Comparison of ENCODE assay signal across 8 mouse cellular contexts in genomic region chr11:59226787-59227603, GRCm38 (mm10). TPM values are rescaled to one million over a fixed set of nuclear protein-coding genes. Genes with fewer than 3 reads are reported as not detected.
DNase-seq lines count a peak whose midpoint lies in the region; ATAC-seq and TF ChIP-seq lines count a peak whose summit lies in the region.

No protein-coding gene starts in this region.

- H3K4me1 ChIP-seq in heart, embryonic 14.5 days (ENCODE audit: control insufficient read depth in 2 of 2, insufficient read depth in 2 of 2, low read length in 2 of 2) = peaks cover 11 to 53% of the 10 kb centered on the region in 2 experiments
- H3K4me1 ChIP-seq in limb, embryonic 12.5 days (replicated peaks) = peaks cover 39% of the 10 kb centered on the region
- H3K4me1 ChIP-seq in midbrain, postnatal 0 days (ENCODE audit: insufficient read depth, low read length) = peaks cover 15% of the 10 kb centered on the region

- 0 out of 2 replicates have a peak, but pooled peaks have one; percentile 13 for TF ChIP-seq CTCF in midbrain, postnatal 0 days (IDR thresholded peaks at IDR 0.05)

- peak overlapping the region; percentile 89 to 99 for H3K4me3 ChIP-seq in heart, embryonic 14.5 days (ENCODE audit: control insufficient read depth in 1 of 2, insufficient read depth in 1 of 2, low read depth in 1 of 2, low read length in 2 of 2)
- H3K4me3 ChIP-seq in limb, embryonic 12.5 days (replicated peaks) = peak overlapping the region; percentile 99
- peak overlapping the region; percentile 100 for H3K4me3 ChIP-seq in midbrain, postnatal 0 days (ENCODE audit: low read depth, low read length)

- peak overlapping the region; percentile 100 for H3K9ac ChIP-seq in heart, embryonic 14.5 days (ENCODE audit: low read length)
- H3K9ac ChIP-seq in limb, embryonic 12.5 days (replicated peaks) = peak overlapping the region; percentile 99
- H3K9ac ChIP-seq in midbrain, postnatal 0 days (replicated peaks; ENCODE audit: low read length, poor library complexity, severe bottlenecking) = peak overlapping the region; percentile 98

- no peaks in the 10 kb centered on the region for H3K27me3 ChIP-seq in heart, embryonic 14.5 days (ENCODE audit: control insufficient read depth, insufficient read depth, low read length)
- H3K27me3 ChIP-seq in limb, embryonic 12.5 days = no peaks in the 10 kb centered on the region
- no peaks in the 10 kb centered on the region for H3K27me3 ChIP-seq in midbrain, postnatal 0 days (ENCODE audit: insufficient read depth, low read length)

- H3K36me3 ChIP-seq in heart, embryonic 14.5 days (ENCODE audit: control insufficient read depth, insufficient read depth, low read length) = peaks cover 16% of the 10 kb centered on the region
- peaks cover 15% of the 10 kb centered on the region for H3K36me3 ChIP-seq in limb, embryonic 12.5 days
- no peaks in the 10 kb centered on the region for H3K36me3 ChIP-seq in midbrain, postnatal 0 days (ENCODE audit: insufficient read depth, low read length)

- peak overlapping the region; percentile 97 to 98 for H3K27ac ChIP-seq in heart, embryonic 14.5 days (replicated peaks in 1 of 2; ENCODE audit: control insufficient read depth in 1 of 2, insufficient read depth in 1 of 2, low read depth in 2 of 2, low read length in 2 of 2)
- peak overlapping the region; percentile 97 for H3K27ac ChIP-seq in limb, embryonic 12.5 days
- peak overlapping the region; percentile 94 for H3K27ac ChIP-seq in midbrain, postnatal 0 days (ENCODE audit: low read depth, low read length)

- no peaks in the 10 kb centered on the region for H3K9me3 ChIP-seq in heart, embryonic 14.5 days (ENCODE audit: control insufficient read depth, low read length)
- no peaks in the 10 kb centered on the region for H3K9me3 ChIP-seq in limb, embryonic 12.5 days
- H3K9me3 ChIP-seq in midbrain, postnatal 0 days (ENCODE audit: low read length) = no peaks in the 10 kb centered on the region

- WGBS in heart, embryonic 14.5 days = 2% methylated on average over 21 of the region's 21 CpGs
- 5% methylated on average over 21 of the region's 21 CpGs for WGBS in limb, embryonic 12.5 days
- 4% methylated on average over 21 of the region's 21 CpGs for WGBS in midbrain, postnatal 0 days

- no peak for ATAC-seq in heart, embryonic 14.5 days (ENCODE audit: insufficient number of reproducible peaks, insufficient read depth, low FRiP score, low read depth)
- ATAC-seq in limb, embryonic 12.5 days (ENCODE audit: insufficient number of reproducible peaks, insufficient read depth, low FRiP score, low TSS enrichment, low read depth) = no peak
- ATAC-seq in midbrain, postnatal 0 days (ENCODE audit: low FRiP score) = no peak

- peak overlapping the region; percentile 88 for H3K4me2 ChIP-seq in heart, embryonic 14.5 days (ENCODE audit: low read length)
- H3K4me2 ChIP-seq in limb, embryonic 12.5 days = peak overlapping the region; percentile 81
- peak overlapping the region; percentile 91 for H3K4me2 ChIP-seq in midbrain, postnatal 0 days (ENCODE audit: low read depth, low read length, poor library complexity, severe bottlenecking)

- DNase-seq in embryo, embryonic 10 days (ENCODE audit: low spot score) = peak; percentile 20
- no peak for DNase-seq in embryo, embryonic 9.5 days (ENCODE audit: extremely low spot score)
- DNase-seq in NIH3T3 (ENCODE audit: low read depth) = peak; percentile 60
- no peak for DNase-seq in midbrain, postnatal 0 days (ENCODE audit: low spot score)
- DNase-seq in adrenal gland, adult 8-10 months = no peak
- DNase-seq in left cerebral cortex, adult 11 months (ENCODE audit: low spot score) = no peak

RNA-seq across cellular contexts. Expression of gene Arf1, which starts 1.1 kb away (rescaled TPM):
- polyA plus RNA-seq in heart, embryonic 14.5 days (2014; fragmentation: Nextera tagmentation; extraction: Ambion mirVana) = 556 and 557 TPM in 2 replicates
- polyA plus RNA-seq in limb, embryonic 12.5 days (2016; fragmentation: Nextera tagmentation; extraction: Ambion mirVana) = 602 and 603 TPM in 2 replicates
- 372 and 409 TPM in 2 replicates for total RNA-seq in midbrain, postnatal 0 days (2014; rRNA removed)
- 626 and 656 TPM in 2 replicates for polyA plus RNA-seq in midbrain, postnatal 0 days (2015; fragmentation: Nextera tagmentation; extraction: Ambion mirVana)
- total RNA-seq in adrenal gland, adult 8-10 months (2022) = 100 to 1,000 TPM; 408 to 506 (median 446) TPM

RNA-seq across cellular contexts. Expression of gene 2310033P09Rik, which starts 18.9 kb away (rescaled TPM):
- 20.0 and 22.1 TPM in 2 replicates for polyA plus RNA-seq in heart, embryonic 14.5 days (2014; fragmentation: Nextera tagmentation; extraction: Ambion mirVana)
- polyA plus RNA-seq in limb, embryonic 12.5 days (2016; fragmentation: Nextera tagmentation; extraction: Ambion mirVana) = 34.8 and 36.9 TPM in 2 replicates
- total RNA-seq in midbrain, postnatal 0 days (2014; rRNA removed) = 7.0 and 7.3 TPM in 2 replicates
- 25.5 and 28.3 TPM in 2 replicates for polyA plus RNA-seq in midbrain, postnatal 0 days (2015; fragmentation: Nextera tagmentation; extraction: Ambion mirVana)
- 10 to 100 TPM; 25.8 to 31.2 (median 29.6) TPM for total RNA-seq in adrenal gland, adult 8-10 months (2022)

RNA-seq across cellular contexts. Expression of gene Mrpl55, which starts 24.7 kb away (rescaled TPM):
- polyA plus RNA-seq in heart, embryonic 14.5 days (2014; fragmentation: Nextera tagmentation; extraction: Ambion mirVana) = 131 and 133 TPM in 2 replicates
- polyA plus RNA-seq in limb, embryonic 12.5 days (2016; fragmentation: Nextera tagmentation; extraction: Ambion mirVana) = 93.9 and 94.7 TPM in 2 replicates
- total RNA-seq in midbrain, postnatal 0 days (2014; rRNA removed) = 65.0 and 80.6 TPM in 2 replicates
- 104 and 112 TPM in 2 replicates for polyA plus RNA-seq in midbrain, postnatal 0 days (2015; fragmentation: Nextera tagmentation; extraction: Ambion mirVana)
- 10 to 100 TPM; 46.0 to 53.6 (median 47.1) TPM for total RNA-seq in adrenal gland, adult 8-10 months (2022)

RNA-seq across cellular contexts. Expression of gene Guk1, which starts 35.0 kb away (rescaled TPM):
- 133 and 136 TPM in 2 replicates for polyA plus RNA-seq in heart, embryonic 14.5 days (2014; fragmentation: Nextera tagmentation; extraction: Ambion mirVana)
- 121 and 130 TPM in 2 replicates for polyA plus RNA-seq in limb, embryonic 12.5 days (2016; fragmentation: Nextera tagmentation; extraction: Ambion mirVana)
- 125 and 141 TPM in 2 replicates for total RNA-seq in midbrain, postnatal 0 days (2014; rRNA removed)
- 289 and 314 TPM in 2 replicates for polyA plus RNA-seq in midbrain, postnatal 0 days (2015; fragmentation: Nextera tagmentation; extraction: Ambion mirVana)
- 10 to 100 TPM; 67.1 to 80.4 (median 72.1) TPM for total RNA-seq in adrenal gland, adult 8-10 months (2022)

RNA-seq across cellular contexts. Expression of gene Gjc2, which starts 44.0 kb away (rescaled TPM):
- polyA plus RNA-seq in heart, embryonic 14.5 days (2014; fragmentation: Nextera tagmentation; extraction: Ambion mirVana) = 0.23 and 0.39 TPM in 2 replicates
- polyA plus RNA-seq in limb, embryonic 12.5 days (2016; fragmentation: Nextera tagmentation; extraction: Ambion mirVana) = 0.65 and 1.2 TPM in 2 replicates
- 0.38 and 0.99 TPM in 2 replicates for total RNA-seq in midbrain, postnatal 0 days (2014; rRNA removed)
- 0.27 and 0.44 TPM in 2 replicates for polyA plus RNA-seq in midbrain, postnatal 0 days (2015; fragmentation: Nextera tagmentation; extraction: Ambion mirVana)
- 1 to 10 TPM in 2 of 4 experiments, under 1 TPM in 2; 0.66 to 1.4 (median 1.2) TPM for total RNA-seq in adrenal gland, adult 8-10 months (2022)

Comparison
In these comparisons a context has a peak if more than half of its experiments do, and no peak if none do; other contexts are left out.
1. DNase-seq: peak in embryo, embryonic 10 days (single experiment) and NIH3T3 (single experiment); none in embryo, embryonic 9.5 days (single experiment), midbrain, postnatal 0 days (single experiment), adrenal gland, adult 8-10 months (single experiment) and left cerebral cortex, adult 11 months (single experiment).
2. Peak in every context shown above with its lines, with median percentiles within 50 percentile points of each other: H3K27ac ChIP-seq, H3K4me2 ChIP-seq, H3K4me3 ChIP-seq and H3K9ac ChIP-seq.